Mouse (Mus musculus) heart, adult 18-20 months (tissue): ENCODE results near the gene Art2b. TPM values are rescaled to one million over a fixed set of nuclear protein-coding genes. Genes with fewer than 3 reads are reported as not detected.
"Not testable (repeated sequence)": the region's sequence is repeated elsewhere in the genome, so short reads cannot be mapped to it uniquely, and the experiment has no call there.

ENCODE experiments used
- DNase-seq, 2 experiments: peaks; one replicate each; pipeline ENCODE4 v3.0.0; 2021 to 2022; ENCODE audit warnings: mixed read lengths in 1 of 2
- long read RNA-seq, 2 experiments: library from polyadenylated mRNA; stranded (forward); transcript quantifications; one replicate each; pipeline ENCODE4 v2.0.0; 2021
- total RNA-seq, 2 experiments: library from RNA; stranded (reverse); gene quantifications; 2 replicates each; pipeline ENCODE4 v1.2.3; 2021

Art2b gene
- total RNA-seq = under 1 TPM in 1 of 2 experiments, not detected in 1; 0.15 TPM
- long read RNA-seq, experiment 1 = 0 reads
- long read RNA-seq, experiment 2 = 0 reads

DNA sequence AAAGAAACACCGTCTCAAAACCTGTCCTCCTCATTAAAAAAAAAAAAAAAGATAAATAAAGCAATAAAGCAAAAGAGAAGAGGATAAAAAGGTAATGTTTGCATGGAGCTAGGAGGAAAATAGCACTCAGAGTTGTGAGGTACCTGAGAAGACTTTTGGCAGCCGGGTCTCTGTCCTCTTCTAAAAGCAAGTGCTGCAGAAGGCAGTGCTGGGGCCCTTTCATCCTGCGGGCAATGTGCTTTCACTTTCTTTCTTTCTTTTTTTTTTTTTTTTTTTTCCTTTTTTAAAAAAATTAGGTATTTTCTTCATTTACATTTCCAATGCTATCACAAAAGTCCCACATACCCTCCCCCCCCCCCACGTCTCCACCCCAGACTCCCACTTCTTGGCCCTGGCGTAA lies at the start of gene Art2b:
TSS of gene Art2b (minus strand) at position 193 of the 400 bp plus-strand sequence.
- DNase-seq = no peak

DNA sequence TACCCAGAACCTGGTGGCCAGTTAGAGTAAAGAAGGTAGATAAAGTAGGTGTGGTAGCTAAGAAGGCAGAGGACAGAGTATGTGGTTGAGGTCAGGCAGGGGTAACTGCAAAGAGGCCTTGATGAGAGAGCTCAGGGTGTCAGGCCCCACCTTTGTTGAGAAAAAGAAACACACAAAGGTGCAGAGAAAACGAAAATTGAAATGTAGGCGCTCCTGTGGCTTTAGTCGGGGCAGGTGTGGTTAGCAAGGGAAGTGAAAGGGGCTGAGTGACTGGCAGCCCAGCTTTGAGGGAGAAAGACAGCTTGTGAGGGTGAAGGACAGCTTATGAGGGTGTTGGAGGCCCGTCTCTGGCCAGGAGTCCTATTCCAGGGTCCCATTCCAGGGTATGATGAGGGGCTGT lies 49.1 kb upstream of the Art2b start:
- no peak for DNase-seq

DNA sequence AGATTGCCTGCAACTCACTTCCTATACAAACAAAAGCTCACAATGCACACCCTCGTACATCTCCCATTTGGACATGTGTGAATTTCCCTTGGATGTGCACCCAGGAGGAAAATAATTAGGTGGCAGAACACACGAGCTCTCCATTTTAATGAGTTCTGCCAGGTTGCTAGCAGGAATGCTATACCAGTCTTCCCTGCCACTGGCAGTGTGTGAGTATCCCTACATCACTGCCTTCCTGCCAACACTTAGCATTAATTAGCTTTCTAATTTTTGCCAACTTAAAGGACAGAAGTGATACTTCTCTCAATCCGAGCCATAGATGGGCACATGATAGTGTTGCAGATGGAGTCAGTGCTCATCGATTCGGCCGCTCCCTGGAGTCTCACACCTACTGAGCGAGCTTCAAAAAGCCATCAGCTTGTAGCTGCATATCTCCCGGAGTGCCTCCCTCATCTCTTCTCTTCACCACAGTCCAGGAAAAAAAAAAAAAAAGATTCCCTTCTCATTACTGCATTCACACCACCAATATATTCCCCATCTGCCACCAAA lies 48.3 kb upstream of the Art2b start:
- DNase-seq = no peak

DNA sequence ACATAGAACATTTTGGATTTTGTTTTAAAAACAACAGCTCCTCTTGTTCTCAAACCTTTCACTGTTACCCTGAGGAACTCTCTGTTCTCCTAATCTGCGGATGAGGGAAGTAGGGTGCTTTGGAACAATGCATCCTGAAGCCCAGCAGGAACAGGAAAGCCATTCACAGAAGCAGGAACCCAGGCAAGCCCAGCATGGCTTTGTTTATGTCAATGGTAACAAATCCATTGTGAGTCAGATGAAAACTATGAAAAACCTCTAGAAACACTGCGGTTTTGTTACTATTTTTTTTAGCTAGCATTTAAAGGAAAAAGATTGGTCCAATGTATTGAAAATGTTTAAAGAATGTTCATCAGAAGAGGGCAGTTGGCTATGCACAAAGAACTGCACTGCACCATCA lies 43.1 kb upstream of the Art2b start:
- DNase-seq = no peak

DNA sequence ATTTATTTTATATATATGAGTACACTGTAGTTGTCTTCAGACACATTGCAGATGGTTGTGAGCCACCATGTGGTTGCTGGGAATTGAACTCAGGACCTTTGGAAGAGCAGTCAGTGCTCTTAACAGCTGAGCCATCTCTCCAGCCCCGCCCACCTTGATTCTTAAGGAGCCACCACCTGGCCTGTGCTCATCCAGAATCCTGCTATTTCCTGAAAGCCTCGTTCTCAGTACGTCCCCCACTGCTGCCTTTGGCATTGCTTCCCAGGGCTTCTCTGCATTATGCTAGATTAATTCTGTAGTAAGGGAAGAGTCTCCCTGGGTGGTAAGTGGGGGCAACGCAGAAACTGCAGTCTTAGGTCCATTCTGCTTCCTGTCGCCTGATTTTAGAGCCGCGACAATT lies 41.8 kb upstream of the Art2b start:
- not testable (repeated sequence) for DNase-seq

DNA sequence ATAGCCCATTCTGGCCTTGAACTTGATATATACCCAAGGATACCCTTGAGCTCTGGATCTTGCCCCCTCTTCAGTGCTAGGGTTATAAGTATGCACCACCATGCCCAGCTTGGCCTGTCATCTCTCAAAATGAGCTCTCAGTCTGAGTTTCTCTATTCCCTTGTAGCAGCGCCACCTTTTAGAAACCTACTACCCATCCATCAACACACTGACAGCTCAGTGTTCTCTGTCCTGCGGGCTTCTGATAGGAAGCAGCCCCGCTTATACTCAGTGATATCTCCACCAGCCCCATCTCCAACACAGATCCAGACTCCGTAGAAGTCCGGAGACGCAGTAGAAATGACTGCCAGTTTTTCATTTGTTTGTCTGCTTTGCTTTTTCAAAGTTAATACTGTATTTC lies 38.9 kb upstream of the Art2b start:
- DNase-seq = no peak

DNA sequence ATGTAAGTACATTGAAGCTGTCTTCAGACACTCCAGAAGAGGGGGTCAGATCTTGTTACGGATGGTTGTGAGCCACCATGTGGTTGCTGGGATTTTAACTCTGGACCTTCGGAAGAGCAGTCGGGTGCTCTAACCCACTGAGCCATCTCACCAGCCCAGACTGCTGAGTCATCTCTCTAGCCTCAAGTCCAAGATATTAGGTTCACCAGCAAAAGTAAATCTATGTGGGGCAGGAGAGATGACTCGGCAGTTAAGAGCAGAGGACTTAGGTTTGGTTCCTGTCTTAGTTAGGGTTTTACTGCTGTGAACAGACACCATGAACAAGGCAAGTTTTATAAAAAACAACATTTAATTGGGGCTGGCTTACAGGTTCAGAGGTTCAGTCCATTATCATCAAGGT lies 36.5 kb upstream of the Art2b start:
- DNase-seq = not testable (repeated sequence)

DNA sequence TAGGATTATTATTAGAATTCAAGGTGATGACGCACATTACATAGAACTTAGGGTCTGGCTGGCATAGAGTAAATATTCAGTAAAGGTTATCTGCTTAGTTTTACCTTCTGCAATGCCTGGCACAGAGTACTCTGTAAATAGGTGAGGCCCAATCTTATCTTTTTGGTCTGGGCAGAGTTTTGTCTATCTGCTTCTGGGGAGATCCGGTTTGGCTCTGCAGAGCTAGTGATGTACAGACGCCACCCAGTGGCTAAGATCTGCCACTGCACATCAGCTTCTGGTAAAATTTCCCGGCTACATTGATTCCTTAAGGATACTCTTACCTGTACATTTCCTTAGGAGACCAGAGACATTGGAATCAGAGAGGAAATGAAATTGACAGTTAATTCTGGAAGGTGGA lies 35.0 kb upstream of the Art2b start:
- DNase-seq = peak; percentile 21 to 48

DNA sequence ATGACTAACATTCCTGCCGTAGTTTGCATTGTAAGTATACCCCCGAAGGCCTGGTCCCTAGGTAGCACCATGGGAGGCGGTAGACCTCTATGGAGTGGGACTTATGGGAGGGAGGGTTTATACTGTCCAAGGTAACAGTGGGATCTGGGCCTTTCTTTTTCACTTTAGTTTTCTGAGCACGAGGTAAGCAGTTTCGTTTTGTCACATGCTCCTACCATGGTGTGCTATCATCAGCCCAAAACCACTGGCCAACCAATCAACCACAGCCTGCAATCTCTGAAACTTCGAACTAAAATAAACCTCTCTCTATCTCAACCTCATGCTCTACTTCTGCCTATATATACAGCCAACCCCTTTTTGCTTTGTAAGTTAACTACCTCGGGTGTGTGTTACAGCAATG lies 32.9 kb upstream of the Art2b start:
- DNase-seq = no peak

DNA sequence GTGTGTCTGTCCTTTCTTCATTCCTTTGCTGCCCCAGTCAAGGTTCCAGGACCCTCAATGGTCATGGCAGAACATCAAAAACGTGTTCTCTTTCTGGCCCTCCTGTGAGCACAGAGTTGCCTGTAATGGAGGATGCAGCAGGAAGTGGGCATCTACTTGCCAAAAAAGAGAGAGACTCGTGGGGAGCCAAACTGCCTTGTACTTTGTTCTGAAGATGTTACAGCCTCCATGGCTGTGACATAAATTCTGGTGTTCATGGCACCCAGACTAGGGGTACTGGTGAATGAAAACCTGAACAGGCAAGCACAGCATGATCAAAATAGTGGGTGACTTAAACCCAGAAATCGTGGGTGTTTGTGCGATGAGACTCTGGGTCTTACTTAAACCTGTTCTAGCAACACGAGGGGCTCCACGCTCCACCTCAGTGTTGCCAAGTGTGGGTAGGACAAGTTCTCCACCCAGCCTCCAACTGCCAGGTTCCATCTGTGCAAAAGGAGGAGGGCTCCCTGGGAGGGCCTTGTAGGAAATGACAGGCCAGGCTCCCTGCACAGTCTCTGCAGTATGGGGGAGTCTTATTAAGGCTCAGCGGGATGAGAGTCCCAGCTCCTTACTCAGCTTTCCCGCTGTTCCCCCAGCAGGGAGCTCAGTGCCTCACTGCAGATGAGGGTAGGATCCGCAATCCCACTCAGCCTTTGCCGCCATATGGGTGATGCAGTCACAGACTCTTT lies 32.2 kb upstream of the Art2b start:
- DNase-seq = no peak

DNA sequence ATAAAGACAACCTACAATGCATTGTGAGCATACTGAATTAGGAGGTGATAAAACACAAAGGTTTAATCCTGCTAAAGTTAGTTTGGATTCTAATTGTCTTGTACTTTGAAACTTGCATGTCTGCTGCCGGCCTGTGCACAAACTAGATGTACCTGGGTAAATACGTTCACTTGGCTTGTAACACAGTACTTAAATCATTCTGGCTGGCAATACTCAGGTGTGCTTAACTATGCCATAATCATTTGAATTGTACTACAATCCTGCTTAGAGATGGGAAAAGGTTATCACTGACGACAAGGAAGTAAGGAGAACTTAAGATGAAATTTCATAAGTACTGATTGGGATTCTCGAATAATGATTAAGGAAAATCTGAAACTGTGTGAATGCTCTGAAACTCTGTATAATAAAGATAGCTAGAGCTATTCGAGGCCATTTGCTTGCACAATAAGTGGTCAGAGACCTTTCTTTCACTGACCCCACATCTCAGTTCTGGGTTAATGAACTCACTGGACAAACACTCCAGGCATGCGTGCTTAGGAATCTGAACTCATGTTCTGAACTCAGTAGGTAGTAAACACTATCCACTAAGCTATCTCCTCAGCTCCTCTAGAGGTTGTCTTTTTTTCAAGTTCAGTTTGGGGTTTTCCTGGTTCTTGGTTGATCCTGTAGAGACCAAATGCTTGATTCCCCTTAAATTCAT lies 30.9 kb upstream of the Art2b start:
- DNase-seq = no peak

DNA sequence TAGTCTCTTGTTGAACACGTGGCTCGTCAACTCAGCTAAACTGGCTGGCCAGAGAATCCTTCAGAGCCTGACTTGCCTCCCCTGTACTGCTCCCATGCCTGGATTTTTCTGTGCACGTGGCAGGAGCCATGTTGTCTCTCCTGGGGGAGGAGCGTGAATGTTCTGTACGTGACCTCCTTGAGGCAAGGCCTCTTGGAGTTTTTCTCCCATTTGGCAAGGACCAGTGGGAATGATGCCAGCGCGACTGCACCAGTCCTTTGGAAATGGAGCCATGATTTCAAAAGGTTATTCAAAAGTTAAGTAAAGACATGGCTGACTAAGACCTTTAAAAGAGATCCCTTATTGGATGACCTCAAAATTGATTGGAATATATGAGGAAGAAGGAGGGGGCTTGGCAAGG lies 30.0 kb upstream of the Art2b start:
- DNase-seq = peak in 1 of 2 experiments; percentile 11

DNA sequence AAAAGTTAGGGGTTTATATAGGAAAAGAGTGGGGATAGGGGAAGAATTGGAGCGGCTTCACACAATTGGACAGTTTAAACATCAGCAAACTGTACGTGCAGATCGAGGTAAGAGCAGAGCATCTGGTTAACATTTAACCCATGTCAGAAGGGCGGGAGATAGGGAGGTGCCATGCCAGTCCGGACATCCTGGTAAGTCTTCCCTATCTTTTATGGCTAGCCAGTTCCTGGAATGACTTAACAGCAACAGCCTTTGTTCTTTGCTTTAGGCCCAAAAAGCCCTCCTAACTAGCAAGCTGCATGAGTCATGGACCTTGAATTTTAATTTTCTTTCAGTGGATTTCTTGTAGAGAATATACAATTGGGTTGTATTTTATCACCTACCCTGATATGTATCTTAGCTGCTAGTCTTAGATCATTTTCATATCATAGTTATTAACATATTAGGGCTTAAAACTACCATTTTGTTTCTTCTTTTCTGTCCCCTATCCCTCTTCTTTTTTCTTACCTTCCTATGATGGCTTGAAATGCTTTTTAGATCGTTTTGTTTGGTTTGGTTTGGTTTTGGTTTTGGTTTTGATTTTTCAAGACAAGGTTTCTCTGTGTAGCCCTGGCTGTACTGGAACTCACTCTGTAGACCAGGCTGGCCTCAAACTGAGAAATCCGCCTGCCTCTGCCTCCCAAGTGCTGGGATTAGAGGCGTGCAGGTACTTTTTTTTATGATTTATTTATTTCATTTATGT lies 27.6 kb upstream of the Art2b start:
- DNase-seq = not testable (repeated sequence)

DNA sequence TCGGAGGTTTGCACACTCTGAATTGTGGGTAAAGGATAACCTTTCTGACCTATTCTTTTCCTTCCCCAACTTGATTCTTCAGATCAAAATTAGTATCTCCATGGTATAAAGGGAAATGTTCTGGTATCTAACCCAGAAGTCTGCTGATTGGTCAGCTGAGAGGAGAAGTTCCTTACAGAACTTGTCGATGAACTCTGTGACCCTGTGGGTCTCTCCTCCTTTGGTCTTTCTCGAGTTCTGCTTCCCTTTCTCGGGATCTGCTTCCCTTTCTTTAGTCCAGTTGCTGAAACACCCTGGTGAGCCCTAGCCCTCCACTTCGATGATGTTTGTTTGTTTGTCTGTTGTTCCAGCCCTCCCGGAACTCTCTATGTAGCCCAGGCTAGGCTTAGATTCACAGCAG lies 22.4 kb upstream of the Art2b start:
- peak in 1 of 2 experiments; percentile 48 for DNase-seq

DNA sequence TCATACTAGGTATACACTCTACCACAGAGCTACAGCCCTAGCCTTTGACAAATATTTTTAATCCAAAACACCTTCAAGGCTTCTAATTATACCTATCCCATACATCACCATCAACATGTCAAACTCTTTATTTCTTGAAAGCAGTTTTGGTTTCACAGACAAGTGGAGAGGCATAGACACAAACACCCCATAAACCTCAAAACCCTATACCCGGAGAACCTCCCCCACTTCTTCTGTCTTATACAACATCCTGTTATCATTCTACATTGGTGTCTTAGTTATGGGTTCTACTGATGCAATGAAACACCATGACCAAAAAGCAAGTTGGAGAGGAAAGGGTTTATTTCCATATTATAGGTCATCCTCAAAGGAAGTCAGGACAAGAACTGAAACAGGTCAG lies 15.0 kb upstream of the Art2b start:
- no peak for DNase-seq

DNA sequence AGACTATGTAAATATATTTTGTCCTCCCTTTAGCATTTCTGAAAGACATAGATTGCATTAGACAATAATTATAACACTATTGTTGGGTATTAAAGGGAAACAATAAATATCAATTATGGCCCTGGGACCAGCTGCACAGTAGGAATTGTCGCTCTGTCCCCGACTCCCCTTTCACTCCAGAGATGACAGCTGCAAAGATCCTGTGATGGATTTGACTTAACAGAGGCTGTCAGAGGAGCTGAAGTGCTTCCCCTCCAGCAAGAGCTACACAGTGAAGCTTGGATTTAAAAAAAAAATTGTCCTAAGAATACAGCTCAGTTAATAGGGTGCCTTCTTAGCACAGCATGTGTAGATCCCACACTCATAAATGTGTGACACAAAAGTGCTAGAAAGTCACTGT lies 13.1 kb upstream of the Art2b start:
- DNase-seq = no peak

DNA sequence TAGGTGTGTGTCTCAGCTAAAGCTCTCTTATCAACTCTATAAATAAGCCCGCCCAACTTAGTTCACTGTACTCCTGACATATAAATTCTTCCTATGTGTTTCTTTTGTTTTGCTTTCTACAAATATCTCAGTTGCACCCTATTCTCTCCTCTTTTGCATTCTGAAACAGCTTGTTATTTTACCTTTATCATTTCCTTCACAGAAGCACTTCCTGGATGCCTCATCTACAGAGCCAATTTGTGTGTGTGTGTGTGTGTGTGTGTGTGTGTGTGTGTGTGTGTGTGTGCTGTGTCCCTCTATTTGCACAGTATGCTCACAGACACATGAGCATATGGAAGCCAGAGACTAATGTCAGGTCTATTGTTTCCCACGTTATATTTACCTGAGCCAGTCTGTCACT lies 9.6 kb upstream of the Art2b start:
- no peak for DNase-seq

DNA sequence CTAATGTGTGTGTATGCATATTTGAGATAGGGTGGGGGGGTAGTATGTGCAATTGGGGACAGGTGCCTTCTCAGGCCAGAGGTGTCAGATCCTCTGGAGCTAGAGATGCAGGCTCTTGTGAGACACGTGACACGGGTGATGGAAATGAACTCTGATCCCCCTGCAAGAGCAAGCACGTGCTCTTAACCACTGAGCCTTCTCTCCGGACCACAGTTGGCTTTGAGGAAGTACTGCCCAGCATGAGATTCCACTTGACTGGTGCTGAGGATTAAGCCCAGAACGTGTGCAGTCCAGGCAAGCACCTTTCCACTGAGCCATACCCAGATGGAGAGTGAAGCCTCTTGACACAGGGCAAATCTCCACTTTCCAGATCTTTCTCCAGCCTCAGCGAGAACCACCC lies 1.1 kb downstream of the Art2b start:
- DNase-seq = peak in 1 of 2 experiments; percentile 5

DNA sequence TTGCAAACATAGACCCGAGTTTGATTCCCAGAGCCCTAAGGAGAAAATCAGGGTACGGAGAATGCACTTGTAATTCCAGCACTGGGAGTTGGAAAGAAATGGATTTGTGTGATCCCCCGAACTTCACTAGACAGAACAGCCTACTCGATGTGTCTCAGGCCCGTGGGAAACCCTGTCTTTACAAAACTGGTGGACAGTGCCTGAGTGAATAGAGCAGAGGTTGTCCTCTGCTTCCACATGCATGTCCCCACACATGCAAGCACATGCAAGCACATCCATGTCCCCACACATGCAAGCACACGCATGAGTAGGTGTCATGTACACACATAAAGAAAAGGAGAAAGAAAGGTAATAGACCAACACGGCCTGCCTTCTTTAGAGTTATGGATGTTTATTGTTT lies 3.4 kb downstream of the Art2b start:
- DNase-seq = no peak

DNA sequence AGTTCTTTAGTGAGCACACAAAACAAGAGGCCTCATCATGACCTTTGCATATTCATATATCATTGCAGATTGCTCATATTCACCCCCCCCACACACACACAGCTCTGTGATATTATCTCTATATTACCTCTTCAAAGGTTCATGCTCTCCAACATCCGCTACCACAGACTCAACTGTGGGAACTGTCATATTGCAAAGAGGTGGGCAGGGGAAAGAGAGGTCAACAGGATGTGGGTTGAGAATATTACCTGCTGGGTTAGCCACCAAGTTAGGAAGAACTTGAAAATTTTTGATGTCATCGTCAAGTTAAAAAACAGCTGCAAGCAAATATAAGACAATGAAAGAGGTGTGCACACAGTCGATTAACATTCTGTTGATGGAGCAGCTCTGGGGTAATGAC lies 4.5 kb downstream of the Art2b start:
- DNase-seq = not testable (repeated sequence)

DNA sequence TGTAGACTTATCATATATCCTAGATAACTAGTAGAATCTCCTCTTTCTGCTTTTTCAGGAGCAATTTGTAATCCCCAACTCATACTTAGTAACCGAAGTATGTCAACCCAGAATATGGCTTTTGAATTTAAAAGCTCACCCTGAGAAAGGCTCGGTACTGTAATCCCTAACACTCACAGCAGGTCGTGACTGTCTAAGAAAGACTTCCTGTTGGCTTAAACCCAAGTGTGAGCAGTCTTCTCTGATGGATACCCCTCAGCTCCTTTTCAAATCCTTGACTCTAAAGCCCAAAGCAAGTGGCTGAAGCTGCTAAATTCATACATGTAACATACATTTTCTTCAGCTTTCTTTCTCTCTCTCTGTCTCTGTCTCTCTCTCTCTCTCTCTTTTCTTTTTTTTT lies 11.0 kb downstream of the Art2b start:
- DNase-seq = no peak

DNA sequence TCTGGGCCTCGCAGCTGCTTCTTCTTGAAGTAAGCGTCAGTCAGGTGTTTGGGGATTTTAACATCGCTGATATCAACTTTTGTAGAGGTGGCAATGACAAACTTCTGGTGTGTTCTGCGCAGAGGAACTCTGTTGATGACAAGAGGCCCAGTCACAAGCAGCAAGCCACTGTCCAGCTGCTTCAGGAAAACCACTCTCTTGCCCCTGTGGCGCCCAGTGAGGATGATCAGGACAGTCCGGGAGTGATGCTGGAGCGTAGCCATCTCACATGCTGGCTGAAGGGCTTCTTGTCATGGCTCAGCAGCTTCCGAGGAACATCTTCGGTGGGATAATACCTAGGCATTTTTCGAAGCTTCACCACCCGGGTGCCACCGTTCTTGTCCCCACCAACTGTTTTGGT lies 11.8 kb downstream of the Art2b start:
- not testable (repeated sequence) for DNase-seq

DNA sequence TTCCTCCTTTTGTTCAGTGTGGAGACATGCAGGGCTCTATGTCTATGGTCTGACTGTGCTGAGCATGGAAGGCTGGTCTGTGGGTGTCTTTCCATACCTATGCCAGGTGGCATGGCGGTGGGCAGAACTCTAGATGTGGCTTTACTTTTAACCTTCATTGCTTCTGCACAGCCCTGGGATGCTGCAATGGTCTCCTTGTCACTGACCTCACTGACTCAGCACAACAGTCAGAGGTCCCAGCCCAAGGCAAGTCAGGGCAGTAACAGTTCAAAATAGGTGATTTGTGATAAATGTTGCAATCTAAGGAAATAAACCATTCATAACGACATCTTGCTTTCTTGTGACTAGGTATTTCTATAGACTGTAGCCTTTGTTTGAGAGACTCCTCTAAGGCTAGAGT lies 21.3 kb downstream of the Art2b start:
- no peak for DNase-seq
